Mouse (Mus musculus) midbrain, embryonic 14.5 days (tissue): ENCODE measurements at regions not wholly inside any gene's neighbourhood (a gene's known extent, or its start where the extent isn't known, plus 50 kb on each side); places are given as distances from the start of the nearest gene placed in this dataset.

Experiments
- ATAC-seq: fragments of 200-750 bp; cut with Nextera tagmentation; 2 replicates; pipeline ENCODE4 v1.8.0; 2017; ENCODE audit warnings: moderate number of reproducible peaks, moderate library complexity; ENCODE audit not compliant: low FRiP score, low TSS enrichment
- DNase-seq: peaks from one replicate; pipeline ENCODE4 v3.0.0-alpha.2; 2015
- H3K27ac ChIP-seq: fragments of 300-500 bp; sonication (generic); replicated peaks from 2 replicates; pipeline ENCODE4 v1.5.1; 2014; ENCODE audit warnings: mild to moderate bottlenecking, low read depth, low read length, moderate library complexity
- H3K27me3 ChIP-seq: fragments of 300-500 bp; sonication (generic); 2 replicates; pipeline ENCODE4 v1.6.1; 2014; ENCODE audit warnings: low read length, control low read depth, mixed read lengths; ENCODE audit not compliant: control insufficient read depth, insufficient read depth
- H3K36me3 ChIP-seq: fragments of 300-500 bp; sonication (generic); 2 replicates; pipeline ENCODE4 v1.6.1; 2014; ENCODE audit warnings: low read length, control low read depth; ENCODE audit not compliant: control insufficient read depth, insufficient read depth
- H3K4me1 ChIP-seq: fragments of 300-500 bp; sonication (generic); 2 replicates; pipeline ENCODE4 v1.6.1; 2014; ENCODE audit warnings: mild to moderate bottlenecking, antibody characterized with exemption, low read length, control low read depth; ENCODE audit not compliant: control insufficient read depth, insufficient read depth
- H3K4me2 ChIP-seq: fragments of 300-500 bp; sonication (generic); 2 replicates; pipeline ENCODE4 v1.6.1; 2014; ENCODE audit warnings: mild to moderate bottlenecking, low read length, moderate library complexity
- H3K4me3 ChIP-seq: fragments of 300-500 bp; sonication (generic); replicated peaks from 2 replicates; pipeline ENCODE4 v1.5.1; 2014; ENCODE audit warnings: low read depth, low read length
- H3K9ac ChIP-seq: fragments of 300-500 bp; sonication (generic); replicated peaks from 2 replicates; pipeline ENCODE4 v1.6.1; 2014; ENCODE audit warnings: mild to moderate bottlenecking, low read length, moderate library complexity
- H3K9me3 ChIP-seq: fragments of 300-500 bp; sonication (generic); 2 replicates; pipeline ENCODE4 v1.6.1; 2016; ENCODE audit warnings: low read length, control low read depth, mixed read lengths; ENCODE audit not compliant: control insufficient read depth
- WGBS: fragments of 180-500 bp; shearing (Covaris S2); extraction: QIAGEN DNeasy Blood & Tissue Kit; methylation state at CpG from one replicate; pipeline ENCODE4 v1.1.7; 2014; 5-methylcytosine and 5-hydroxymethylcytosine counted together

DNA sequence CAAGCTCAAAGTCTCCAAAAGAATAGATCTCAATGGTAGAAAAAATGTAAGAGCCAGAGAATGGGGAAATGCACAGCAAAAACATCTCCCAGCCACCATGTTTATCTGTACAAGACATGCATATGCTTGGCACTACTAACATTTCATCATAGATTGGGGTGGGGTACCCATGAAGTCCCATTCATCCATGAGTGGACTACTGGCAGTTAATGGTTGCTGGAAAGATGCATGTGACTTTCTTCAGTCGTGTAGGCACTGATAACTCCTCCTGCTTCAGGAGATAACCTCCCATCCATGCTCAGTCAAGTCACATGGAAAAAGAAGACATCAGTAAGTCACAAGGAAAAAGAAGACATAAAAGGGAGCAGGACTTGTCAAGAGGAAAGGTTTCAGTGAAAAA, 65.3 kb downstream of the Lpar4 start:
- DNase-seq (no peak), ATAC-seq (no peak)
- 58% methylated on average over 1 of the region's 1 CpGs for WGBS
- Histone ChIP-seq H3K4me1 (no peaks in the 10 kb centered on the region), H3K4me2 (no peak overlapping the region), H3K9me3 (no peaks in the 10 kb centered on the region), H3K4me3 (no peak overlapping the region), H3K27me3 (no peaks in the 10 kb centered on the region), H3K9ac (no peak overlapping the region), H3K27ac (no peak overlapping the region), H3K36me3 (no peaks in the 10 kb centered on the region)

DNA sequence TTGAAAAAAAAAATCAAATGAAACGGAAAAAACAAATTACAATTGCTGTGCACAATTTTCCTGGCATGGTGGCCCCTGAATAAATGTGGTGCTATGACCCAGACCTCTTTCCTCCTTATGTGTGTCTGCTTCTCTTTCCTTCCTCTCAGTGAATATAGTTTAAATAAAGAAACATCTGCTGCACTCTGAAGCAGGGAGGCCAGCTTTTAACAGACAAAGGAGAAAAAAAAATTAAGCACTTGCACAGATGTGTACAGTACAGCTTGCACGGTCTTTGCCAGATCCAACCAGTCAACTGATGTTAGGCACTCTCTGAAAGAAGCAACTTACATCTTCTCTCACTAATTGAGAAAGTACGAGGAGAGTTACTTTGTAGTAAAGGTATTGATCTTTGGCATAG, 66.4 kb downstream of the Lpar4 start:
- DNase-seq (no peak), ATAC-seq (no peak)
- WGBS: 55% methylated on average over 3 of the region's 3 CpGs
- H3K27ac ChIP-seq: no peak overlapping the region
- H3K4me1 ChIP-seq: no peaks in the 10 kb centered on the region
- no peaks in the 10 kb centered on the region for H3K9me3 ChIP-seq
- H3K27me3 ChIP-seq: no peaks in the 10 kb centered on the region
- H3K4me2 ChIP-seq: no peak overlapping the region
- H3K9ac ChIP-seq: no peak overlapping the region
- no peaks in the 10 kb centered on the region for H3K36me3 ChIP-seq
- no peak overlapping the region for H3K4me3 ChIP-seq

DNA sequence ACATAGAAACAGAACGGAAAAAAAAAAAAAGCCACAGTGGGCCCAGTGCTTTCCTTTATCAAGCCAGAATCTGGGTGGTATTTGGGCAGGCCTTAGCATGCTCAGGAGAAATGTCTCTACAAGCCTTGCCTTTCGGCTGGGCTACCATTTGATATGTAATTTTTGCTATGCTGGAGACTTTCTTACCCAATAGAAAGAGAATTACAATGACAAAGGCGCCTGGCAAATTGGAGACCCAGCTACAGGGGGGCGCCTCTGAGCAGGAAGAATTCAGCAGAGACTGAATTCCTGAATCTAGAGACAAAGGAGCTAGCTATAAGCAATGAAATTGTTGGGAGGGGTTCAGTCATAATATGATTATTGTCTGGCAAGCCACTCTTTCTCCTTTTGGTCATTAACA, 67.4 kb downstream of the Lpar4 start:
- Histone ChIP-seq H3K4me1 (no peaks in the 10 kb centered on the region), H3K9me3 (no peaks in the 10 kb centered on the region), H3K36me3 (no peaks in the 10 kb centered on the region), H3K4me3 (no peak overlapping the region), H3K27me3 (no peaks in the 10 kb centered on the region), H3K4me2 (no peak overlapping the region), H3K27ac (no peak overlapping the region), H3K9ac (no peak overlapping the region)
- WGBS: 13% methylated on average over 4 of the region's 4 CpGs
- no peak for DNase-seq
- no peak for ATAC-seq

DNA sequence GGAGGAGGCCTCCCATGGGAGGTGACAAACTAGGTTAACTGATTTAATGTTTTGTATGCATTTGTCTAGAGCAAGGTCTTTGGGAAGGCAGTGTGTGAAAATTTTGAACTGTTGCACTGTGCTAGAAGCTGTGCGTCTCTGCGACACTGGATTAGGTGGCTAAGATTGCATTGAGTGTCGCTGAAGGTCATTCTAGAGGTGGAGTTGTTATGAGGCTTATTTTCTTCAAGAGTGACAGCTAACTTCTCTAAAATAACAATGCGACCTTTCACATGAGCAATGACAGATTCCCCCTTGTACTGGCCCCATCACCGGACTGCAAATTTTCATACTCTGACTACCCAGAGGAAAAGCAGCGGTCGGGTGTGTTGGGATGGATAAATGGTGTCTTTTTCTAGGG, 83.8 kb upstream of the P2ry10 start:
- H3K4me1 ChIP-seq: no peaks in the 10 kb centered on the region
- H3K9me3 ChIP-seq: no peaks in the 10 kb centered on the region
- no peak overlapping the region for H3K4me2 ChIP-seq
- H3K4me3 ChIP-seq: no peak overlapping the region
- WGBS: 54% methylated on average over 7 of the region's 7 CpGs
- H3K27me3 ChIP-seq: no peaks in the 10 kb centered on the region
- H3K36me3 ChIP-seq: no peaks in the 10 kb centered on the region
- H3K27ac ChIP-seq: no peak overlapping the region
- H3K9ac ChIP-seq: no peak overlapping the region
- DNase-seq: no peak
- no peak for ATAC-seq

DNA sequence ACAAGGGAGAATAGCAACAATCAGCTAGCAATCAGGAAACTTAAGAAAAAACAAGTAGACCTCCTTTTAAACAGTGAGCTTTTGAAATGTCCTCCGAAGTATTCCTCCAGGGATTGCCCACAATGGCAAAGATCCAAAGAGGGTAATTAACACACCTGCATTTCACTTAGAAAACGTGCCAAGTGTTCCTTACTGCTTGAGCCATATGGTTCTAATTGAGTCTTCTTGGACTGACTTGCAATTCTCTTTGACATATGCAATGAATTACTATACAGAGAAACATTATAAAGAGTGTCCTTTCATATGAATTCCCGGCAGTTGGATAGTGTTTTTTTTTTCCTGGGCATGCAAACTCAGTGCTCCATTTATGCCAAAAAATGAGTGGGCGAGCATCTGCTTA, 79.3 kb upstream of the P2ry10 start:
- DNase-seq: peak; percentile 1
- Histone ChIP-seq H3K9ac (no peak overlapping the region), H3K4me1 (no peaks in the 10 kb centered on the region), H3K4me3 (no peak overlapping the region), H3K9me3 (no peaks in the 10 kb centered on the region), H3K27me3 (no peaks in the 10 kb centered on the region), H3K4me2 (no peak overlapping the region), H3K36me3 (no peaks in the 10 kb centered on the region), H3K27ac (no peak overlapping the region)
- WGBS: 60% methylated on average over 4 of the region's 4 CpGs
- no peak for ATAC-seq

DNA sequence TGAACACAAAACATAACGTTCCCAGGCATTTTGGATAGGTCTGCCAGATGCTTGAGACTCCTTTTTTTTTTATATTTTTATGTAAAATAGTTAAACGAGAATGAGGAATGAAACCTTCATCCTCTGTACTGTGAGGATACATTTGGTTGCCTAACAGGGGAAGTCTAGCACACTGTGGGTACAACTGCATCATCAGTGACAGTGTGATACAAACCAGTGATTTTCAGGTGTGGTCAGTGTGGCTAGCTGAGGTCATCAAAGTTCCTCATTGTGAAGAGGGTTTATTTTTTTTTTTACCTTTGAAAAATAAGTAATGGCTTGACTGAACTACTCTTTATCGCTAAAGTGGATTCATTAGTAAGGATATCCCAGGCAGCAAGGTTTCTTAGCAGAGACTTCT, 75.7 kb upstream of the P2ry10 start:
- Histone ChIP-seq H3K27me3 (no peaks in the 10 kb centered on the region), H3K4me3 (no peak overlapping the region), H3K27ac (no peak overlapping the region), H3K36me3 (no peaks in the 10 kb centered on the region), H3K4me1 (no peaks in the 10 kb centered on the region), H3K4me2 (no peak overlapping the region), H3K9me3 (no peaks in the 10 kb centered on the region), H3K9ac (no peak overlapping the region)
- ATAC-seq (no peak), DNase-seq (no peak)
- WGBS: 81% methylated on average over 3 of the region's 3 CpGs

DNA sequence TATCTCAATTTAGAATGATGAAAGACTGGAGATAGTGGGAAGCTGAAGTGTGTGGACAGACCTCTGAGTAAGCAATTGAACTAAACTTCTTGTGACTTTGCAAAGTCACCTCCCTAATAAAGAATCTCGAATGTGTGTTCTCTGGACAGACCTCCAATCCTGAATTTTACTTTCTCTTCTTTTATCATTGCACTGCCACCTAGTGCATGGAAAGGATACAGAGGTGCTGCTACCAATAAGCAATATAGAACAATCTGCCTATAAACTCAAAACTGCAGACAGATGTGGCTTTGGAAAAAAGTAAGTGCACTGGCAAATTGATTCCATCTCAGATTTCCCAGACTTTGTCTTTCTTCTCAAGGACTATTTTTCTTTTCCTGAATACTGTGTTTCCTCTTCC, 73.0 kb upstream of the P2ry10 start:
- ATAC-seq: no peak
- peak; percentile 31 for DNase-seq
- Histone ChIP-seq H3K27me3 (no peaks in the 10 kb centered on the region), H3K27ac (no peak overlapping the region), H3K4me3 (no peak overlapping the region), H3K4me2 (no peak overlapping the region), H3K9ac (no peak overlapping the region), H3K36me3 (no peaks in the 10 kb centered on the region), H3K4me1 (no peaks in the 10 kb centered on the region), H3K9me3 (no peaks in the 10 kb centered on the region)
- 23% methylated on average over 1 of the region's 1 CpGs for WGBS

DNA sequence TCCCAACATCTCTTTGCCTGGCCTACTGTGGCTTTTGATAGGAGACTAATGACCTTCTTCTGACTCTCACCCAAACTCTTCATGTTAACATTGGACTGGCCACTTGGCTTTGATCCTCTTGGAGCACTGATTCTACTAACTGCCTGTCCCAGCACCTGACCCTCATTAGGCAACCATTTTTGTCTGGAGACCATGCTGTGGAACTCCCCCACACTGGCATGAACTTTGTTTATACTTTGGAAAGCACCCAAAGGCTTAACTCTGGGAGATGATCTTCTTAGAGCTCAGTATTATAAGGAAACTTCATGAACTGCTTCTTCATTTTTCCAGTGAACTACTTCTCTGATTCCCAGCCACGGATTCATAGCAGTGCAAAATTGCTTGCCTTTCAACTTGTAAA, 56.6 kb upstream of the P2ry10 start:
- DNase-seq (no peak), ATAC-seq (no peak)
- no peak overlapping the region for H3K9ac ChIP-seq
- H3K4me2 ChIP-seq: no peak overlapping the region
- 81% methylated on average over 1 of the region's 1 CpGs for WGBS
- H3K4me1 ChIP-seq: no peaks in the 10 kb centered on the region
- no peaks in the 10 kb centered on the region for H3K36me3 ChIP-seq
- H3K27me3 ChIP-seq: no peaks in the 10 kb centered on the region
- H3K4me3 ChIP-seq: no peak overlapping the region
- no peak overlapping the region for H3K27ac ChIP-seq
- no peaks in the 10 kb centered on the region for H3K9me3 ChIP-seq

DNA sequence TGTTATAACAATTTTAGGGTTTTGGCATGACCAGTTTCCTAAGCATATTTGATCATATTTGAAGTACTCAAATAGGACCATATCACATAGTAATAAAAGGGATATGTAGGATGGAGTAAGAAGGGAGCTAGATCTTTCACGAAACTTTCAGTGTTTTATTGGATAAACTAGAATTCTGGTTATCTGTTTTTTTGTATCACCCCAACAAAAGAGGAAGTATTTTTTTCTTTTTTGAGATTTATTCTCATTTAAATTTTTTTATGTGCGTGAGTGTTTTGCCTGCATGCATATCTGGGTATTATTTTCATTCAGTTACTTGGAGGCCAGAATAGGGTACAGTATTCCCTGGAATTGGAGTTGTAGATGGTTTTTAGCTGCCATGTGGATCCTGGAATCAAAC, 50.3 kb upstream of the P2ry10 start:
- H3K4me2 ChIP-seq: no peak overlapping the region
- 84% methylated on average over 2 of the region's 2 CpGs for WGBS
- no peaks in the 10 kb centered on the region for H3K36me3 ChIP-seq
- no peak overlapping the region for H3K27ac ChIP-seq
- H3K9me3 ChIP-seq: no peaks in the 10 kb centered on the region
- H3K27me3 ChIP-seq: no peaks in the 10 kb centered on the region
- no peak overlapping the region for H3K4me3 ChIP-seq
- H3K4me1 ChIP-seq: no peaks in the 10 kb centered on the region
- DNase-seq (no peak), ATAC-seq (no peak)
- no peak overlapping the region for H3K9ac ChIP-seq
